Mouse (Mus musculus) c-Kit-positive CD71-negative TER-119-negative erythroid progenitor cells, embryonic 14.5 days (primary cell): ENCODE data around the gene Aebp2.
"Not testable (repeated sequence)": the region's sequence is repeated elsewhere in the genome, so short reads cannot be mapped to it uniquely, and the experiment has no call there.

Experiments used
- DNase-seq: peaks from one replicate; pipeline ENCODE4 v3.0.0-alpha.2; 2013; ENCODE audit warnings: low read depth

The Aebp2 gene

DNA sequence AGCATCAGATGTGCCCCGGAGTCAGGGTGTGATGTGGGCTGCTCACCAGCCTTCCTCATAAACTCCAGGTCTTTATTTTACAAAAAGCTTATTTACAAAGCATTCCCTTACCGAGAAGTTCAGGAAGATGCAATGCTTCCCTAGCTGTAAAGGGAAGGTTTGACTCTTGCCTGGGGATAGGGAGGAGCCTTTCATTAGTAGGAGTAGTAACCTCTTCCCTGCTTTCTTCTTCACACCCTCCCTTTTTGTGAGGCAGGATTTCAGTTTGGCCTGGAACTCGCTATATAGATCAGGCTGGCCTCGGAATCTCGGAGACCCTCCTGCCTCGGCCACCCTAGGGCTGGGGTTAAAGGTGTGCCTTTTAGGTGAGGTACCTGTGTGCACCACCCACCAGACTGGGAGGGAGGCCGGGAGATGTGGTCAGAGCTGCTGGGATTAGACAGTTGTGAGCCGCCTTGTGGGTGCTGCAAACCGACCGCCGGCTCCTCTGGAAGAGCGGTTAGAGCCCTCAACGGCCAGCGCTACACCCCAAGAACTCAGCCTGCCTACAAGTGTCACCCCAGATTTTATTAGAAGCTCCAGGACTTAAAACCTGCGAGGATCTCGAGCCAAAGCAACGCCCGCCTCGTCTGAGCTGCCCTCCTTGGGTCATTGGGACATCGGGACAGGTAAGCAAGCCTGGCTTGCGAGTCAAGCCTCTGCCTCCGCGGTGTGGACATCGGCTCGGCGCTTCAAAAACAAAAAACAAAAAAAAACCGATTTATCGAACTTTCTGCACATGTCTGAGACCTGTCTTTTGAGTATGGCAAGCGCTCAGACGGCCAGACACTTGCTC, at the start of gene Aebp2:
Gene Aebp2, plus strand, starts transcription at position 273 of the 835 bp plus-strand sequence.
- DNase-seq: no peak

DNA sequence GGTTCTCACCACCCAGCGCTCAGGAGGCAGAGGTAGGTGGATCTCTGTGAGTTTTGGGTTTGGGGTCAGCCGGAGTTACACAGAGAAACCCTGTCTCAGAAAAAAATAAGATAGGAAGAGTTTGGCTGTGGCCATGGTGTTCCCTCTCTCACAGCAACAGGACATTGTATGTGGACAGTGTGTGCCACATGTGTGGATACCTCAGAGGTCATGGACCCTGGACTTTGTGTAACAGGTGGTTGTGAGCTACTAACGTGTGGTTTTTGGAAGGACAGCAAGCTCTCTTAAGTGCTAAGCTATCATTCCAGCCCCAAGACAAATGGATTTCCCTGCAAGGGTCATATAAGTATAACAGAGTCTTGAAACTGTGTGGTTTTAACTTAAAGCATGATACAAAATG, 47.5 kb upstream of the Aebp2 start:
- no peak for DNase-seq

DNA sequence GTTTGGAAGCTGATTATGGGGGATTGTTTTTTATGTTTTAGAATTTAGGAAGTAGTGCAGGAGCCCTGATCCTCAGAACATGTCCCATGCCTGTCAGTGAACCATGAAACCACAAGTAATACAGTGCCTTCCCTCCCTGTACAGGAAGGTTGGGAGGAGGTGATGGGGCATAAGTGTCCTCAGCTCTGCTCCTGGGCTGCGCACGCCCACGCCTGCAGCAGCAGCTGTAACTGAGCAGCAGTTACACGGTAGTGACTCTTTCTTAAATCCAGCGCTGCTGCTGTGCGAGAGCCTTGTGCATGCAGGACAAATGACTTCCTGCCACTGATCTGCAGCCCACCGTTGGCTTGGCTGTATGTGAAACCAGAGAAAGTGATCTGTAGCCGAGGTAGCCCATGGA, 46.3 kb upstream of the Aebp2 start:
- no peak for DNase-seq

DNA sequence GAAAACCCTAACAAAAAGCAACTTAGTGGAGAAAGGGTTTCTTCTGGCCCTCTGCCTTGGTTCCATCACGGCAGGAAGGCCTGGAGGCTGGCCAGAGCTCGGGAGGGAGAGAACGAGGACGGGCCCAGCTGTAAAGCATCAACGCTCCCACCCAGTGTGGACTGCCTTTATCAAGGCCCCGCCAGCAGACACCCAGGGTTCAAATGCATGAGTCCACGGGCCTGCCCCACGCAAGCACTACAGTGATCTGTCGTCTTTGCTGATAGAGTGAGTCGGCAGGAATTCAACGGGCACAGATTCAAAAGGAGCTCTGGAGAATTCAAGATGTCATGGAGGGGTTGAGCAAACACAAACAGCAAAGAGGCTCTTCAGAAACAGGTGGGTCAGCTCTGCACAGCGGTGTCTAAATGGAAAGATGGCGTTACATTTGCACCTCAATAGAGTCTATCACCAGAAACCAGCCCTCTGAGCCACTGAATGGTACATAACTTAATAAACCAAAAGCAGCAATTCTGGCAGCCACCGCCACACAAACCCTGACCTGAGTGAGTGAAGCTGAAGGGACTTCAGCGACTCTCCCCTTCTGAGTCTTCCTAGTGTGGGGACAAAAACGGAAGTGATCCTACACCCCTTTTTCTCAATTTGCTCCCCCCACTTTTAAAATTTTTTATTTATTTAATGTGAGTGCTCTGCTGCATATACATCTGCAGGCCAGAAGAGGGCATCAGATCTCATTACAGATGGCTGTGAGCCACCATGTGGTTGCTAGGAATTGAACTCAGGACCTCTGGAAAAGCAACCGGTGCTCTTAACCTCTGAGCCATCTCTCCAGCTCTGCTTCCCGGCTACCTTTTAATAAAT, 45.3 kb upstream of the Aebp2 start:
- DNase-seq: no peak

DNA sequence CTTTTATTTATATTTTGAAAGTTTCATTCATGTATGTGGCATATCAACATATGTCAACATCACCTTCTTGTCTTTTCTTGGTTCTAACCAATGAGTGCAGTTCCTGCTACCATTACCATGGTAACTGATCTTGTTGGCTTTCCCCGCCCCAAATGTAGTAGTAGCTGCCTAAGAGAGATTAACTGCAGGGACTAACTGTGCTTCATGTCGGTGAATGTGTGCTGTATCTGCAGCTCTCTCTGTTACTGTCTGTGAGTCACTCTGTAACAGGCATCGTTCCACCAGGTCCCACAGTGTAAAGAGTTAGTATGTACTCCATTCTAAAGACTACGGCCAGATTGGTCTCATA, 44.7 kb upstream of the Aebp2 start:
- no peak for DNase-seq

DNA sequence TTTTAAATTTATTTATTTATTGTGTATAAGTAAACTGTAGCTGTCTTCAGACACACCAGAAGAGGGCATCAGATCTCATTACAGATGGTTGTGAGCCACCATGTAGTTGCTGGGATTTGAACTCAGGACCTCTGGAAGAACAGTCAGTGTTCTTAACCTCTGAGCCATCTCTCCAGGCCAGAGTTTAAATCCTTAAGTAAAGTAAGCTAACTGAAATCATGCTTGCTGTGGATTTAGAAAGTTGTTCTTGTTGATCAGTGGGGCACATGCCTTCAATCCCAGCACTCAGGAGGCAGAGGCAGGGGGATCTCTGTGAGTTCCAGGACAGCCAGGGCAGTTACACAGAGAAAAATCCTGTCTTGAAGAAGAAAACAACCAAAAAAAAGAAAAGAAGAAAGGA, 43.5 kb upstream of the Aebp2 start:
- DNase-seq: not testable (repeated sequence)

DNA sequence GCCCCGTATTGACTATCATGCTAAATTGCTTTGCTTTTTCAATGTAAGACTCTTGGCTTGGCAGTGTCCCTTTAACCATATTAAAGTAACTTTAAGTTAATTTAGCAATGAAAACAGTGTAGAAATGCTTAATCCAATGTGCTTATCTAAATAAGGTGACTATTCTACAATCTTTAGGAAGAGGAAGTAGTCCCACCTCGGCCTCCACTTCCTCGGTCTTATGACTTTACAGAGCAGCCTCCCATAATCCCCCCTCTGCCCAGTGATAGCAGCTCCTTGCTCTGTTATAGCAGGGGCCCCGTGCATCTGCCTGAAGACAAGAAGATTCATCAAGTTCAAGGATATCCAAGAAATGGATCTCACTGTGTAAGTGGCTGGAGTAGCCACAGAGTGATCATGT, 42.3 kb upstream of the Aebp2 start:
- no peak for DNase-seq

DNA sequence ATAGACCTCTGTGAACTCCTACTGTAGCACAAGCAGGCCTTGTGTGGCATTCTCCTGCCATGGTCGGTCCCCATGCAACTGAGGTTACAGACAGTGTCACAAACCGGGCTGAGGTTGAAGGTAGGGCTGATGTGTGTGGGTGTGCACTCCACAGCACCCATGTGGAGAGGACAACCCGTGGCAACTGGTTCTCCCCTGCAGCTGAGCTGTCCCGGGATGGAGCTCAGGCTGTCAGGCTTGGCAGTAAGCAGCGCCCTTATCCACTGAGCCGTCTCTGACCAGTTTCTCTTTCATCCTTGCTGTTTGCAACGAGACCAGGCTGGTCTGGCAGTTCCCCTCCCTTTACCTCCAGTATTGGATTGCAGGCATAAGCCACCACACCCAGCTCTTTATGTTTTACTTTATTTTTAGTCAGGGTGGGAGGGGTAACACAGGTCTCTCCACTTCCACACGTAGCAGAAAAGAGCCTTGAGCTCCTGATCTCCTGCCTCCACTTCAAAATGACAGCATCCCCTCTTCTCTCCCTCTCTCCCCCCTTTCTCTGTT, 35.7 kb upstream of the Aebp2 start:
- DNase-seq: no peak

DNA sequence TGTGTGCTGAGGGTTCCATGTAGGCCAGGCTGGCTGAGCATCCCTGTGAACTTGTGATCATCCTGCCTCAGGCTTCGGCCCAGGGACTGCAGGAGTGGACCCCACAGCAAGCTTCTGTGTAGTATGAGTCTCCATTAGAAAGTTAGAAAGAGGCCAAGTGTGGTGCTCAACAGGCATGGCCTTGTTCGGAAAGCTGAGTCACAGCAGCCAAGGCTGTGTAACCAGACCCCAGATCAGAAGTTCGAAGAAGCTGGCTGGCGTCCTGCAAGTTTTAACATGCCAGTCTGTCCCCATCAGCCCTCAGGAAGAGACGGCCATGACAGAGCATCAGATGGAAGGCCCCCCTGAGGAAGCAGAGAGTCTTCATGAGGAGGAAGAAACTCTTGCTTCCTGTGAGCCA, 31.1 kb upstream of the Aebp2 start:
- no peak for DNase-seq

DNA sequence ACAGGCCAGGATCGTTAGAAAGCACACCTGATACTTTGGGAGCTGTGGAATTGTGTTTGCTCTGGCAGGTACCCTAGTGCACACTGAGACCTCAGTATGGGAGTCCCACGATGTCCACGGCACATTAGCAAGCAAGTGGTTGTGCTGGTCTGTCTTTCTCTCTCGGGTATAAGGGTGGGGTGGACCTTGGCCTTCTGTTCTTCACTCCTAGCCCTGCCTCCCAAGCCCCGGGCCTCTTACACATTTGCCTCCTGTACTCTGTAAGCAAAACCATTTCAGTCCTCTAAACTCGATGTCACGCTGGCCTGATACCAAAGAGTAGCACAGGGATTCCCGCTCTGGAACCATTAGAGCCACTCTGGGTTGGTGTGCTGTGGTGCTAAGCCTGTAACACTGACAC, 29.8 kb upstream of the Aebp2 start:
- DNase-seq: no peak

DNA sequence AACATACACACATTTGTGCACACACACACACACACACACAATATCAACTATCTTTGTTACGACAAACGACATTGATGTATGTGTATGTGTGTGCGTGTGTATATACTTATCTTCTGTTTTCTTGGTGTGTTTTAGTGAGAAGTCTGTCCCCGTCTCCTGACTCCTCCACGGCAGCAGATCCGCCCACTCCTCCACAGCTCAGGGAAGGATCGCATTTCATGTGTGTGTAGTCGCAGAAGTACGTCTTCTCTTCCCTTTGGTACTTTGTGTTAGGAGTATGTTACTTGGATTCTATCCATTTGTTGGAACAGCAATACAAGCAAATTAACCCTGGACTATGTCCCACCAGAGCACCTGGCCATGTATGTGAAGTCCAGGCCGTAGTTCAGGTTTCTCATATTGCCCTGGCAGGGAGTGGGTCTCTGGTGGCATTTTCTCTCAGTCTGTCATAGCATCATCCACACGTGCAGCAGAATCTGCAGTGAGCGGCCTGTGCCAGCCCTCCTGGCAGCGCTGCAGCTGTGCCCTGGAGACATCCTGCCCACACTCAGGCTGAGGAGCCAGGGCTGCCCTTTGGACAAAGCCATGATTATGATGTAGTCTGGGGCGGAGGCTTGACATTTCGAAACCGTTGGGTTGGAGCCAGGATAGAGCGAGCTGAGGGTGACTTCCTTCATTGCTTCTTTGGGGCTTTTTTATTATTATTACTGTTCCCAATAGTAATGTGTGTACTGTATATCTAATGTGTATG, 28.9 kb upstream of the Aebp2 start:
- DNase-seq: no peak

DNA sequence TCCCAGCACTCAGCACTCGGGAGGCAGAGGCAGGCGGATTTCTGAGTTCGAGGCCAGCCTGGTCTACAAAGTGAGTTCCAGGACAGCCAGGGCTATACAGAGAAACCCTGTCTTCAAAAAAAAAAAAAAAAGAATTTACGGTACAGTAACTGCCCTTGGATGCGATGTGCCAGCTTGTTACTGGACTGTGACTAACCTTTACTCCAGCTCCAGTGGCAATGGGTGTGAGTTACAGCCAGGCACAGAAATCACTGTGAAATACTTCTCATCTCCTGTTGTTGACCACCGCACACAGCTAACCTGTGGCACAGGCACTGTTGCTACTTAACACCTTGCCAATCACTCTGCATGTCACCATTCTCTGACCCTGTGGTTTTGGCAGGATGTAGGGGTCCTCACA, 26.9 kb upstream of the Aebp2 start:
- DNase-seq: not testable (repeated sequence)

DNA sequence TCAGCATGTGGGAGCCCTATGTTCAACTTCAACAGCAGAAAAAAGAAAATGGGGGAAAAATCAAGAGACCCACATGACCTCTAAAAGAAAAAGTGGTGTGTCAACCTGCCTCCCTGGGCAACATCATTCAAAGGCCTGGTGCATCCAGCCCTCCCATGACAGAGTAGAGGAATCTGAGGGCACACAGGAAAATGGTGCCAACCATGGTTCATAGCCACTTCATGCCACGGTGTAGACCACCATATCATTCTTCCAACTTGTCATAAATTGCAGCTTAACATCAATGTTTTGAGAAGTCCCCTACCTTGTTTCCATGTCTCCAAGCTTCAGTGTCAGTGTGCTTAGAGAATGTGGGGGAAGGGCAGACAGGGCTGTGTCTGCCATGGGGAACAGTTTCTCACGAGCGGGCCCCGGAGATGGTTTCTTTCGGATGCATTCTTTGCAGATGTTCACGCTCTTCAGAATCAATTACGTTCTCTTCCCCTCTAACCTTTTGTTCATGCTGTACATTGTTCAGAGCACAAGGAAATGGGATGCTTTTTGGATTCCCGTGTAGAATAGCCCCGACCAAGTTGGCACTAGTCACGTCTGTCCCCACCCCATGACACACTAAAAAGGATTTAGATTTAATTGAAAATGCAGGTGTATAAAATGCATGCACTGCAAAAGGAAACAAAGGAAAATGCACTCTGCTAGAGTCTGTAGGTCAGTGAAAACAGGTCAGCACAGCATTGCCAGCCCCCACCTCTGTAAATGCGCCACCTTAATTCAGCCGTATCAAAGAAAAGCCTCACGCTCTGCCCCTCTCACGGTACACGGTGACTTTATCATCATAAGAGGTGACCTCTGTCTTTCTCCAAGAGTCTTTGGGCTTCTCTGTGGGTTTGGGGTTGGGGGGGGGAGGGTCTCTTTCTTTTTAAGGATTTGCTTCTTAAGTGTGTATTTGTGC, 24.8 kb upstream of the Aebp2 start:
- no peak for DNase-seq

DNA sequence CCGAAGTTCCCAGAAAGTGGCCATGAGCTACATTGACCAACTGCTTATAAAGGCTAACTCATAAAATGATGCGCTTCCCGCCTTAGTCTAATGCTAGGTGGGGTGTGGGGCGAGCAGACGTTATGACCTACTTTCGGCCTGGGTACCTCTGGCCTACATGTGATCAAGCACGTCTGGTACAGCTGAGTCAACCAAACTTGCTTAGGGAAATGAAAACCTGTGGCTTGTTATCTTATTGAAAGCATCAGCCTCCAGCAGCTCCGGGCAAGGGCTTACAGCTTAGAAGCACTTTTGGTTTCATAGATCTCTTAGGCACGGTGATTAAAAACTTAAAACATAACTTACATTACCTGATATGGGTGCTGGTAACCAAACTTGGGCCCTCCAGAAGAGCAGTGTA, 23.9 kb upstream of the Aebp2 start:
- DNase-seq: no peak

DNA sequence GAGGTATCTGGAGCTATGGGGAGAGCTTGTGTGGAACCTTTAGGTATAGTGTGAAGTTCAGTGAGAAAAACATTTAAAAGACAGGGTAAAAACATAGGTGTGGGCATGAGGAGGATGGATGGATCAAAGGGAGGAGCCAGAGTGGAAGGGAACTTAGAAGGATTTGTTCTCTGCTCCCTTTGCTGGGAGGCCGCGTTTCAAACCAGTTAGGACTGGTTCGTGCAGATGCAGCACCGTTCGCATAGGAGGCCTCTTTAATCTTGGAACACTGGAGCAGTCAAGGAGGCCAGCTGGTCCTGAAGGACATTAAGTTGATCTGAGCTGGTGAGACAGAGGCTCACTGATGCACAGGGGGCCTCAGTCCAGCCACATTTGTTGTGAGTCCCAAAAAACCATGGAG, 23.1 kb upstream of the Aebp2 start:
- no peak for DNase-seq

DNA sequence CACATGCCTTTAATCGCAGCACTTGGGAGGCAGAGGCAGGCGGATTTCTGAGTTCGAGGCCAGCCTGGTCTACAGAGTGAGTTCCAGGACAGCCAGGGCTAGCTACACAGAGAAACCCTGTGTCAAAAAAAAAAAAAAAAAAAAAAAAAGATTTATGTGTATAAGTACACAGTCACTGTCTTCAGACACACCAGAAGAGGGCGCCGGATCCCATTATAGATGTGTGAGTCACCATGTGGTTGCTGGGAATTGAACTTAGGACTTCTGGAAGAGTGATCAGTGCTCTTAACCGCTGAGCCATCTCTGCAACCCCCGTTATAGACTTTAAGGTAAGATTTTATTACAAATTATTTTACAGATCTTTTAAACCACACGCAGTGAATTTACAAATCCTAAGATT, 21.8 kb upstream of the Aebp2 start:
- DNase-seq: not testable (repeated sequence)

DNA sequence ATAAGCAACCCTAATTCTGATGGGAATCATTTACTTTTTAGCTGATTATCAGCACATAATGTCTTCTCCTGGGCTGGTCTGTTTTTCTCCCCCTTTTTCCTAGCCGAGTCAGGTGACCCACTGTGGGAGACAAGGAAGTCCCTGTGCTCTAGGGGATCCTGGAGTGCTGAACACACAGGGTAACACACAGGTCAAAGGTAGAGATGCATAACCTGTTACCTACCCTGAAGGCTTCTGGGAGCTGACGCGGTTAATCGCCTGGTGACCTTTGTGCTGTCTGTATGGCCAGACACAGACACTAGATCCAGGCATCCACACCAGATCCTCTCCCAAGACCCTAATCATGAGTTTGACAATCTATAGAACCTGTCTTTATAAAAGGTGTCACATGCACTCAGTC, 21.3 kb upstream of the Aebp2 start:
- no peak for DNase-seq

DNA sequence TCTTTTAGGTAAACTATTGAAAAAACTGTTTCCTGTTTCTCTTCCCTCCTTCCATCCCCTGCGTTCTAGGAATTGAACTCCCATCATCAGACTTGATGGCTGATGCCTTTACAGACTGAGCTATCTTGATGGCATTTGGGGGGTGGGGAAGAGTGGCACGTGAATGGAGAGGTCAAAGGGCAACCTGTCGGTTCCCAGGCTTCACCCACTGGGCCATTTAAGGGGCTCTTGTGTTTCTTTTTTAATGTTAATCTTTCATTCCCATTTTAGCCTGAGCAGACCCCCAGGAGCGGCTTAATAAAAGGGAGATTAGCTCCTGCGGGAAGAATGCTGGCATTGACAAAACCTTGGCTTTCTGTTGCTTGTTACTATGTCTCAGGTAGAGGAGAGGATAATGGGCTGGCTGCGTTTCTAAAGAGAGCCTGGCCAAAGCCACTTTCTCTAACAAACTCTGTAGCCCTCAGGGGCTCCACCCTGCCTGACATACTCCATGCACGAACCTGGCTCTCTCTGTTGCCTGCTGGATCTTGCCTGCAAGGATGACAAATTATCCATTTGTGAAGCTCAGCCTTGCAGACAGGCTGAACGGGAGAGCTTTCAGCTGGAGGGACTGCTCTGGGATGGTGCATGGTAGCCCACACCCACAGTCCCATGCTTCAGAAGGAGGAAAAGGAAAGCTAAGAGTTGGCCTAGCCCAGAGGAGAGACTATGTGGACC, 19.1 kb upstream of the Aebp2 start:
- no peak for DNase-seq

DNA sequence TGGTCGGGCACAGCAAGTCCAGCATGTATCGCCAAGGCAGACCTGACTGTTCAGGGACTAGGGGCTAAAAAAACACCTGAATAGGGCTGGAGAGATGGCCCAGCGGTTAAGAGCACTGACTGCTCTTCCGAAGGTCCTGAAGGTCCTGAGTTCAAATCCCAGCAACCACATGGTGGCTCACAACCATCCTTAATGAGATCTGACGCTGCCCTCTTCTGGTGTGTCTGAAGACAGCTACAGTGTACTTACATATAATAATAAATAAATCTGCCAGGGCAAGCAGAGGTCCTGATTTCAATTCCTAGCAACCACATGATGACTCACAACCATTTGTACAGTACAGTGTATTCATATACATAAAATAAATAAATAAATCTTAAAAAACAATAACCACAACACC, 17.3 kb upstream of the Aebp2 start:
- not testable (repeated sequence) for DNase-seq

DNA sequence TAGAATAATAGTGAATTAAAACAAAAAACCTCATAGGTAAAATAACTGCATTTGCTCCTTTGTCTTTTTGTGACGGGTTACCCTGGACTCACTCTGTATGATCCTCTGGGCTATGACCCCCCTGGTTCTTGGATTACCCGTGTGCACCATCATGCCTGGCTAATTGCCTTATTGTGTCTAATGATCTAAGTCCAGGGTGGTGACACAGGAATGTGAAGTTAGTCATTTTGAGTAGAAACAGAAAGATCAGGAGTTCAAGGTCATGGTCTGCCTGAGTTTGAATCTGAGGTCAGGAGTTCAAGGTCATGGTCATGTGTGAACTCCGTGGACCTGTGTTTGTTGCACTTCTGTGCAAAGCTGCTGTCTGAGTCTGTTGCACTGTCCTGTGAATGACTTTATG, 16.7 kb upstream of the Aebp2 start:
- DNase-seq: no peak

DNA sequence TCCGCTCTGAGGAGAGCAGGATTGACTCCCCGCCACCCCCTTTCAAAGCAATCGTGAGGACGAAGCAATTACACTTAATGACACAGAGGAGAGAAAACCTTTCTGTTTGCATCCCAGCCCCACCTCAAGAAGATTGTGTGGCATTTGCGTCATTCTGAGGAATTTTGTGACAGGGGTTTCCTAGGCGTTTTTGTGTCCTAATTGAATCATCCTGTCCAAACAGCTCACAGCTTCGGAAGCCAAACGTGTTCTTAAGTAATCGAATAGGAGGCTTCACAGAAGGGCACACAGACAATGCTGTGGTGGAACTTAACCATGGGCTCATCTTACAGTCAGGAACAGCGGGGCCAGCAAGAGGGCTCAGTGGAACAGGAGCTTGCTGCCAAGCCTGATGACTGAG, 15.9 kb upstream of the Aebp2 start:
- no peak for DNase-seq
